Mouse (Mus musculus) left cerebral cortex, adult 18-20 months (tissue): ENCODE measurements around the gene Mok. TPM values are rescaled to one million over a fixed set of nuclear protein-coding genes. Genes with fewer than 3 reads are reported as not detected.
"Not testable (repeated sequence)": the region's sequence is repeated elsewhere in the genome, so short reads cannot be mapped to it uniquely, and the experiment has no call there.

Experiments
- DNase-seq, 2 experiments: peaks; one replicate each; pipeline ENCODE4 v3.0.0; 2021 to 2022; ENCODE audit warnings: low spot score in 2 of 2, mixed read lengths in 1 of 2
- long read RNA-seq, 2 experiments: library from polyadenylated mRNA; stranded (forward); transcript quantifications; one replicate each; pipeline ENCODE4 v2.0.0; 2021
- total RNA-seq, 2 experiments: library from RNA; stranded (reverse); gene quantifications; 2 replicates each; pipeline ENCODE4 v1.2.3; 2021

Mok gene
- 10 to 100 TPM; 10.9 to 11.6 TPM for total RNA-seq
- long read RNA-seq, experiment 1, partial matches to known transcripts = 0 of 21 reads
- long read RNA-seq, experiment 1, other reads (novel, unspliced or antisense) = 21 of 21 reads
- long read RNA-seq, experiment 2, partial matches to known transcripts = 2 of 8 reads
- long read RNA-seq, experiment 2, other reads (novel, unspliced or antisense) = 6 of 8 reads

GRCm38 (mm10) chr12:110840348-110841198, at the start of gene Mok:
TSS of gene Mok (minus strand) at chr12:110840939.
- DNase-seq = peak; percentile 96 to 97

GRCm38 (mm10) chr12:110889036-110890020, 48.6 kb upstream of the Mok start, which contains the start of the genes Cinp and Tecpr2:
TSS of gene Cinp (minus strand) at chr12:110889145.
TSS of gene Tecpr2 (plus strand) at chr12:110889264.
- DNase-seq = peak; percentile 99

- DNase-seq = peak in 1 of 2 experiments; percentile 28
Observed at GRCm38 (mm10) chr12:110888606-110889005, 47.9 kb upstream of the Mok start.

- DNase-seq = no peak
Observed at GRCm38 (mm10) chr12:110888106-110888505, 47.4 kb upstream of the Mok start.

- no peak for DNase-seq
Observed at GRCm38 (mm10) chr12:110885251-110885650, 44.5 kb upstream of the Mok start.

- no peak for DNase-seq
Observed at GRCm38 (mm10) chr12:110882291-110882690, 41.6 kb upstream of the Mok start.

DNA sequence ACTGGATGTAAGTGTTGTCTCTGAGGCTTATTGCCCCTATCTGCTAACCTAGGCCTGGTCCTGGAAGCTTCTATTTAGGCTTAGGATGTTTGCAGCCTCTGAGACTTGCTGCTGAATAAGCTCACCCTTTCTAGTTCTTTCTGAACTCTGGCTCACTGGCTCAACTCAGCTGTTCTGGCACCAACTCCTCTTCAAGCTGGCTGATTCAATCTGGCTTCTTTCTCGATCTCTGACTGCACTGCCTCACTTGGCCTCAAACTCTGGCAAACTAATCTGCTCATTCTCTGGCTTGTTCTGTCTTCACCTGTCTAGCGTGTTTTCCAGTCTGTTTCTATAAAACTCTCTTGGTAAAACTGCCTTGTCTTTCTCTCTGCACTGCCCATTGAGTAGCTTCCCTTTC, 34.6 kb upstream of the Mok start:
- DNase-seq = no peak

GRCm38 (mm10) chr12:110871247-110871646, 30.5 kb upstream of the Mok start:
- DNase-seq = no peak

DNA sequence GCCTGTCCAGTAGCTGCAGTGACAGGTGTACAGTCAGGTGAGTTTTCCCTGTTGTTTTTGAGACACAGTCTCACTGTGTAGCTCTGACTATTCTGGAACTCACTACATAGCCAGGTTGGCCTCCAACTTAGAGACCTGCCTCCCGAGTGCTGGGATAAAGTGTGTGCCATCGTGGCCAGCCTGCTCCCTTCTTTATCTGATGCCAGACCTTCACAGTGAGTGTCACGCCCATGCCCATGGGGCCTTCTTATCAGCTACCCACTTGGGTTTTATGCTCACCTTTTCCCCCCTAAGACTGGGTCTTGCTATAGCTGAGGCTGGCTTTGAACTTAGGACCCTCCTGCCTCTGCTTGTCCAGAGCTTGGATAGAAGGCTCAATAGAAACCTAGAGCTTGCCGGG, 29.4 kb upstream of the Mok start:
- DNase-seq = no peak

DNA sequence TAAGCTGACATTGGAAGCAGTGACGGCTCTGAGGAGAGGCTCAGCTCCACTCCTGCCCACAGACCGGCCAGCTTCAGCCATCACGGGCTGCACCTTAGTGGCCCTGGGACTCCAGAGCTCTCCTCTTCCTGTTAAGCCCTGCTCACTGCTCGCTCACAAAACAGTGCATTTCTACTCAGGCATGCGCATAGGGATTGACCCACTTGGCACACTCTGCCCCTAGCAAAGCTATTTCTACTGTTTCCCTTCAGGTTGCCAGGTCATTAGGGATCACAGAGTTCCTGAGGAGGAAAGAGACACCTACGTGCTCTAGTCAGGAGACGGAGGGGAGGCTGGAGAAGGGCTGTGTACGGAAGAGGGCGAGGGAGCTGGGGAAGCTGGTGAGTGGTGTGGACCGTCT, 25.2 kb upstream of the Mok start:
- DNase-seq = peak in 1 of 2 experiments; percentile 32

GRCm38 (mm10) chr12:110865571-110865970, 24.8 kb upstream of the Mok start:
- DNase-seq = no peak

DNA sequence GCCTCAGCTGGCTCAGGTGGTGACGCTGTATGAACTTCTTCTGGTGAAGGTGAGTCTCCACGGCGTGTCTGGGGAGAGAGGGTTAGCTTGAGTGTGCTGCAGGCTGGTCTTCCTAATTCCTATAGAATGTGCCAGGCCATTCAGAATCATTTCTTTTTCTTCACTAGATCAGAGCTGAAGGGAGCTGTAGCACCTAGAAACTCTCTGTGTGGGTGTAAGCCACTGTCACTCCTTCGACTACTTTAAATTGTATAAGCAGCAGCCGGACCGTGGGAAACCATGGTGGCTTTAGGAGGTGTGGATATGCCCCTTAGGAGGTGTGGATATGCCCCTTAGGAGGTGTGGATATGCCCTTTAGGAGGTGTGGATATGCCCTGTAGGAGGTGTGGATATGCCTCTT, 23.3 kb upstream of the Mok start:
- DNase-seq = no peak

- DNase-seq = peak in 1 of 2 experiments; percentile 40
Observed at GRCm38 (mm10) chr12:110861256-110861655, 20.5 kb upstream of the Mok start.

GRCm38 (mm10) chr12:110860293-110860692, 19.6 kb upstream of the Mok start:
- DNase-seq = no peak

DNA sequence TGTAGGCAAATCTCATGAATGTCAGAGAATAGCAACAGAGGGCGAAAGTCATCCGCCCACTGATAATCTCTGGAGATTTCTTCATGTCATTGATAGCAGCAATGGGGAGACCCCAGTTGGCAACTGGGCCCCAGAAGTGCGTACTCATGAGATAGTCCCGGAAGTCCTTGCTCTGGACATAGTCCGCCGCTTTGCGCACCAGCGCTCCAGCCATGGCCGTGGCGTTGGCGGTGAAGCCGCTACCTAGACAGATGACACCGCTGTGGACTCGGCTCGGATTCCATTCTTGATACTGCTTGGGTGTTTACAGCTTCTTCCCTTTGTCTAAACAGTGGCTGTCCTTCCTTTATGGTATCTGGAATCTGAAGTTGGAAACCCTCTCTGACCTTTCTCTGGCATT, 17.9 kb upstream of the Mok start:
- DNase-seq = not testable (repeated sequence)

- DNase-seq = no peak
Observed at GRCm38 (mm10) chr12:110857196-110857595, 16.5 kb upstream of the Mok start.

DNA sequence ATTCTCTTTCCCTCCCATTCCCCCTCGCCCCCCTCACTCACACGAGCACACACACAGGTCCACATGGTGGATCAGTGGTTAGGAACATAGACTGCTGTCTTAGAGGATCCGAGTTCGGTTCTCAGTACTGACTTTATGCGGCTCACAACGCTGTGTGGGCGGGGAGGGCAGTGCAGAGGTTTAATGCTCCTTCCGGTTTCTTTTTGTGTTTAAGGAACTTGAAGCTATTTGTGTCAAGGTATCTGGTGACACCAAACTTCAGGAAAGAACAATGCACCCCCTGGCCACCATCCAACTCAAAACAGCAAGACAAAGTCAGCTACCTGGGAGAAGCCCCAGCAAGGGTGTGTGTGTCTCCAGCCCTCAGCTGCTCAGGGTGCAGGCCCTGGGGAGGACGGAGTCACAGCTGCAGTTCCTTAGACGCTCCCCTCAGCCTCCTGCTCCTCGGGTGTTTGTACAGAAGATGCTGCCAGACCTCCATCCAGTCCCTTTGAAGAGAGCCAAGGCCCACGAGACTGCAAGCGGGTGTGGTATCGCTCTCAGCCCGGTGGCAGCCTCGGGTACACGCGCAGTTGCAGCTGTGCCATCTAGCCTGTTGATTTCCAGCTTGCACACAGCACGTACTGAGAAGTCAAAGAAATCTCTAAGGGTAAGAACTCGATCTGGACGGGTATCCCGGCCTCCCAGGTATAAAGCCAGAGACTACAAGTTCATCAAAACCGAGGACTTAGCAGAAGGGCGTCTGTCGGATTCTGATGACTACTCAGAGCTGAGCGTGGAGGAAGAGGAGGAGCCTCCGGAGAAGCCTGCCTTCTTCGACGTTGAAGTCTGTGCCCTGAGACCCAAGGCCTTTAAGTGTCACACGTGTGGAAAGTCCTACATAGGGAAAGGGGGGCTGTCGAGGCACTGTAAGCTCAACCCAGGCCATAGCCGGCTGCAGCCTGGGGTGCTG, 14.3 kb upstream of the Mok start:
- DNase-seq = no peak

- no peak for DNase-seq
Observed at GRCm38 (mm10) chr12:110851923-110852322, 11.2 kb upstream of the Mok start.

DNA sequence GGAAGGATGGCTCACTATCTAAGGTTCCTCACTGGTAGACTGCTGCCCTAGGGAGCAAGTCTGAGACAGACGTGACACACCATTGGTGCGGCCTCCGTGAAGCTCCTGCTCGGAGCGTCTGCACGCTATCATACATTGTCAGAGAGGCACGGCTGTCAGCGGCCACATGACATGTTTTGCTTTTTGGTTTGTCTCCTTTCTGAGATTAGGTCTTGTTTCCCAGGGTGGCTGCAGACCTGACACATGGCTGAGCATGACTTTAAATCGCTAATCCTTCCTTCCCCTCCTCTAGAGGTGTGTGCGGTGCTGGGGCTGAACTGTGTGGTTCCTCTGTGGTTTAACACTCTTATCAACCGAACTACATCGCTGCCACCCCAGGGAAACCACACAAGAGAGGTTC, 10.7 kb upstream of the Mok start:
- DNase-seq = no peak

DNA sequence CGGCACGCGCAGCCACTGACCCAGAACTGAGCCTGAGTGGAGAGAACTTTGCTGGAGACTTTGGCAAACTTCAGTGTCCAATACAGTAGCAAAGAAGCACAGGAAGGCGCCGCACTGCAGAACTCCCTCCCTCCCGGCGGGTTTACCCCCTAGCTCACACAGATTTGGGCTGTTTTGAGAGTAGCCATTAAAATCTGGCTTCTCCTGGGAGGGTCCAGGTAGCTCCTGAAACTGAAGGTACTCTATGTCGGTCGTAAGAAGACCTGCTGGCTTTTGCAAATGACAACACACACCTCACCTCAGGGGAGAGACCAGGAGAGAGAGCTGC, 10.2 kb upstream of the Mok start:
- no peak for DNase-seq
